Mouse (Mus musculus): ENCODE measurements at regions not wholly inside any gene's neighbourhood (a gene's known extent, or its start where the extent isn't known, plus 50 kb on each side); places are given as distances from the start of the nearest gene placed in this dataset.
"Not testable (repeated sequence)": the region's sequence is repeated elsewhere in the genome, so short reads cannot be mapped to it uniquely, and the experiment has no call there.

GRCm38 (mm10) chr2:168399088-168399709 is 117.7 kb upstream of the Kcng1 start:
- Histone ChIP-seq H3K27me3 (ENCODE audit: insufficient read depth, low read length) (no peaks in the 10 kb centered on the region), H3K4me1 (replicated peaks; ENCODE audit: insufficient read depth, low read length) (no peaks in the 10 kb centered on the region), H3K27ac (no peak overlapping the region), H3K9ac (ENCODE audit: low read depth, low read length) (no peak overlapping the region), H3K4me3 (replicated peaks; ENCODE audit: low read depth, low read length) (no peak overlapping the region), H3K4me2 (ENCODE audit: low read length) (no peak overlapping the region), H3K36me3 (ENCODE audit: insufficient read depth, low read length) (no peaks in the 10 kb centered on the region), H3K9me3 (replicated peaks; ENCODE audit: low read length) (no peaks in the 10 kb centered on the region)
- TF ChIP-seq CTCF (IDR thresholded peaks at IDR 0.05; ENCODE audit: low read depth): no peak
- DNase-seq (ENCODE audit: low spot score): no peak
- 79% methylated on average over 14 of the region's 14 CpGs for WGBS
- ATAC-seq (replicated peaks; ENCODE audit: low FRiP score, low read depth): no peak

- Histone ChIP-seq H3K4me2 (ENCODE audit: low read length) (no peak overlapping the region), H3K4me3 (replicated peaks; ENCODE audit: low read depth, low read length) (no peak overlapping the region), H3K27ac (no peak overlapping the region), H3K36me3 (ENCODE audit: insufficient read depth, low read length) (no peaks in the 10 kb centered on the region), H3K9me3 (replicated peaks; ENCODE audit: low read length) (no peaks in the 10 kb centered on the region), H3K9ac (ENCODE audit: low read depth, low read length) (no peak overlapping the region), H3K4me1 (replicated peaks; ENCODE audit: insufficient read depth, low read length) (no peaks in the 10 kb centered on the region), H3K27me3 (ENCODE audit: insufficient read depth, low read length) (no peaks in the 10 kb centered on the region)
- no peak for TF ChIP-seq CTCF (IDR thresholded peaks at IDR 0.05; ENCODE audit: low read depth)
- 58% methylated on average over 3 of the region's 3 CpGs for WGBS
- ATAC-seq (replicated peaks; ENCODE audit: low FRiP score, low read depth) (no peak), DNase-seq (ENCODE audit: low spot score) (no peak)
These were observed 114.8 kb upstream of the Kcng1 start for GRCm38 (mm10) chr2:168396316-168396715.

GRCm38 (mm10) chr2:168393341-168393740 is 111.8 kb upstream of the Kcng1 start:
- Histone ChIP-seq H3K27ac (no peak overlapping the region), H3K4me2 (ENCODE audit: low read length) (no peak overlapping the region), H3K9ac (ENCODE audit: low read depth, low read length) (no peak overlapping the region), H3K4me3 (replicated peaks; ENCODE audit: low read depth, low read length) (no peak overlapping the region), H3K9me3 (replicated peaks; ENCODE audit: low read length) (no peaks in the 10 kb centered on the region), H3K4me1 (replicated peaks; ENCODE audit: insufficient read depth, low read length) (no peaks in the 10 kb centered on the region), H3K36me3 (ENCODE audit: insufficient read depth, low read length) (no peaks in the 10 kb centered on the region), H3K27me3 (ENCODE audit: insufficient read depth, low read length) (no peaks in the 10 kb centered on the region)
- ATAC-seq (replicated peaks; ENCODE audit: low FRiP score, low read depth) (no peak), DNase-seq (ENCODE audit: low spot score) (no peak)
- TF ChIP-seq CTCF (IDR thresholded peaks at IDR 0.05; ENCODE audit: low read depth): no peak
- WGBS: 84% methylated on average over 18 of the region's 18 CpGs

DNA sequence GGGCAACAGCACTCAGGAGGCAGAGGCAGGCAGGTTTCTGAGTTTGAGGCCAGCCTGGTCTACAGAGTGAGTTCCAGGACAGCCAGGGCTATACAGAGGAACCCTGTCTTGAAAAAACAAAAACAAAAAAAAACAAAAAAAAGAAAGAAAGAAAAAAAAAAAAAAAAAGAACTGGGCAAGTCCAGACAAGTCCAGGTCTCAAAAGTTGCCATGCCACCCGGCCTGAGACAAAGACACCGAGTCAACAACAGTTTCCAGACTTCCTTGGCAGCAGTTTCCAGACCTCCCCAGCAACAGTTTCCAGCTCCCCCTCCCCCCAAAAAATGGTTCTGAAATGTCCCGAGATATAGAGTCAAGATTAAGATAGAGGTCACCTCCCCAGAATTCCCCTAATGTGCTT is 110.6 kb upstream of the Kcng1 start:
- not testable (repeated sequence) for H3K9ac ChIP-seq (ENCODE audit: low read depth, low read length); ATAC-seq (replicated peaks; ENCODE audit: low FRiP score, low read depth); H3K27ac ChIP-seq; H3K27me3 ChIP-seq (ENCODE audit: insufficient read depth, low read length); H3K4me1 ChIP-seq (replicated peaks; ENCODE audit: insufficient read depth, low read length); H3K36me3 ChIP-seq (ENCODE audit: insufficient read depth, low read length); H3K4me2 ChIP-seq (ENCODE audit: low read length); H3K9me3 ChIP-seq (replicated peaks; ENCODE audit: low read length); DNase-seq (ENCODE audit: low spot score); H3K4me3 ChIP-seq (replicated peaks; ENCODE audit: low read depth, low read length)
- WGBS: 84% methylated on average over 3 of the region's 3 CpGs

GRCm38 (mm10) chr2:168380606-168381005 is 99.1 kb upstream of the Kcng1 start:
- ATAC-seq (replicated peaks; ENCODE audit: low FRiP score, low read depth) (no peak), DNase-seq (ENCODE audit: low spot score) (no peak)
- H3K36me3 ChIP-seq (ENCODE audit: insufficient read depth, low read length): no peaks in the 10 kb centered on the region
- H3K9ac ChIP-seq (ENCODE audit: low read depth, low read length): no peak overlapping the region
- no peak overlapping the region for H3K4me2 ChIP-seq (ENCODE audit: low read length)
- no peak for TF ChIP-seq CTCF (IDR thresholded peaks at IDR 0.05; ENCODE audit: low read depth)
- 67% methylated on average over 5 of the region's 5 CpGs for WGBS
- H3K4me1 ChIP-seq (replicated peaks; ENCODE audit: insufficient read depth, low read length): no peaks in the 10 kb centered on the region
- H3K27me3 ChIP-seq (ENCODE audit: insufficient read depth, low read length): no peaks in the 10 kb centered on the region
- no peak overlapping the region for H3K4me3 ChIP-seq (replicated peaks; ENCODE audit: low read depth, low read length)
- no peaks in the 10 kb centered on the region for H3K9me3 ChIP-seq (replicated peaks; ENCODE audit: low read length)
- H3K27ac ChIP-seq: no peak overlapping the region

GRCm38 (mm10) chr2:168372356-168372755 is 90.8 kb upstream of the Kcng1 start:
- ATAC-seq (replicated peaks; ENCODE audit: low FRiP score, low read depth) (no peak), DNase-seq (ENCODE audit: low spot score) (no peak)
- 92% methylated on average over 5 of the region's 5 CpGs for WGBS
- Histone ChIP-seq H3K4me1 (replicated peaks; ENCODE audit: insufficient read depth, low read length) (no peaks in the 10 kb centered on the region), H3K9ac (ENCODE audit: low read depth, low read length) (no peak overlapping the region), H3K9me3 (replicated peaks; ENCODE audit: low read length) (no peaks in the 10 kb centered on the region; the same call in 1 of the 2 replicates), H3K36me3 (ENCODE audit: insufficient read depth, low read length) (no peaks in the 10 kb centered on the region), H3K27ac (no peak overlapping the region), H3K27me3 (ENCODE audit: insufficient read depth, low read length) (no peaks in the 10 kb centered on the region), H3K4me2 (ENCODE audit: low read length) (no peak overlapping the region), H3K4me3 (replicated peaks; ENCODE audit: low read depth, low read length) (no peak overlapping the region)
- no peak for TF ChIP-seq CTCF (IDR thresholded peaks at IDR 0.05; ENCODE audit: low read depth)

GRCm38 (mm10) chr2:168371245-168371644 is 89.7 kb upstream of the Kcng1 start:
- ATAC-seq (replicated peaks; ENCODE audit: low FRiP score, low read depth) (no peak), DNase-seq (ENCODE audit: low spot score) (peak; percentile 59)
- Histone ChIP-seq H3K27ac (no peak overlapping the region), H3K4me2 (ENCODE audit: low read length) (no peak overlapping the region), H3K4me1 (replicated peaks; ENCODE audit: insufficient read depth, low read length) (no peaks in the 10 kb centered on the region), H3K9me3 (replicated peaks; ENCODE audit: low read length) (no peaks in the 10 kb centered on the region; the same call in 1 of the 2 replicates), H3K36me3 (ENCODE audit: insufficient read depth, low read length) (no peaks in the 10 kb centered on the region), H3K4me3 (replicated peaks; ENCODE audit: low read depth, low read length) (no peak overlapping the region), H3K9ac (ENCODE audit: low read depth, low read length) (no peak overlapping the region), H3K27me3 (ENCODE audit: insufficient read depth, low read length) (no peaks in the 10 kb centered on the region)
- TF ChIP-seq CTCF (IDR thresholded peaks at IDR 0.05; ENCODE audit: low read depth): no peak
- 12% methylated on average over 3 of the region's 3 CpGs for WGBS

Data from kidney, postnatal 0 days (tissue).